21 mouse cellular contexts compared by ENCODE assay signal in genomic region chr7:16102686-16103226, GRCm38 (mm10). TPM values are rescaled to one million over a fixed set of nuclear protein-coding genes. Genes with fewer than 3 reads are reported as not detected.
DNase-seq lines count a peak whose midpoint lies in the region; ATAC-seq and TF ChIP-seq lines count a peak whose summit lies in the region.
"Had no signal": no experiment of that assay in that cellular context is flagged by ENCODE, and none has a peak within 500 bp of the region (broad histone marks: within the 10 kb centered on the region; RNA-seq: fewer than 3 reads in every experiment).

No protein-coding gene starts in this region.

- H3K9me3 ChIP-seq in forebrain, embryonic 12.5 days, result no peaks in the 10 kb centered on the region
- H3K9me3 ChIP-seq in forebrain, embryonic 16.5 days (ENCODE audit: control insufficient read depth, low read length), result no peaks in the 10 kb centered on the region
- H3K9me3 ChIP-seq in neural tube, embryonic 13.5 days, result no peaks in the 10 kb centered on the region
- no peaks in the 10 kb centered on the region for H3K9me3 ChIP-seq in neural tube, embryonic 15.5 days (replicated peaks)
- H3K9me3 ChIP-seq: embryonic facial prominence, embryonic 12.5 days had no signal

- no peak overlapping the region for H3K4me2 ChIP-seq in forebrain, embryonic 12.5 days
- no peak overlapping the region for H3K4me2 ChIP-seq in forebrain, embryonic 16.5 days (ENCODE audit: low read length)
- no peak overlapping the region for H3K4me2 ChIP-seq in neural tube, embryonic 13.5 days
- no peak overlapping the region for H3K4me2 ChIP-seq in neural tube, embryonic 15.5 days
- H3K4me2 ChIP-seq: embryonic facial prominence, embryonic 12.5 days had no signal

- 86% methylated on average over 5 of the region's 5 CpGs for WGBS in forebrain, embryonic 12.5 days
- 86% methylated on average over 5 of the region's 5 CpGs for WGBS in forebrain, embryonic 16.5 days
- 84% methylated on average over 5 of the region's 5 CpGs for WGBS in neural tube, embryonic 13.5 days
- 90% methylated on average over 5 of the region's 5 CpGs for WGBS in neural tube, embryonic 15.5 days

- DNase-seq in layer of hippocampus, adult 2 months (ENCODE audit: low spot score in 2 of 2), result no peak
- no peak for DNase-seq in layer of hippocampus, postnatal 25 days (ENCODE audit: extremely low spot score in 1 of 2, low spot score in 1 of 2)
- no peak for DNase-seq in lung, adult 18-20 months
- DNase-seq: adrenal gland, postnatal 25 days; cerebellum, postnatal 36 days; gastrocnemius, postnatal 14 days; heart, postnatal 4 days; lung, adult 2 months; lung, postnatal 4 days; thymus, postnatal 25 days had no signal

- H3K4me3 ChIP-seq in forebrain, embryonic 12.5 days (replicated peaks), result no peak overlapping the region
- H3K4me3 ChIP-seq in forebrain, embryonic 16.5 days (replicated peaks; ENCODE audit: low read length), result no peak overlapping the region
- H3K4me3 ChIP-seq in layer of hippocampus, adult 2 months, result no peak overlapping the region; the same call in 1 of the 2 replicates
- no peak overlapping the region for H3K4me3 ChIP-seq in neural tube, embryonic 13.5 days
- no peak overlapping the region for H3K4me3 ChIP-seq in neural tube, embryonic 15.5 days (replicated peaks)
- H3K4me3 ChIP-seq: embryonic facial prominence, embryonic 12.5 days had no signal

- peaks cover 32% of the 10 kb centered on the region for H3K36me3 ChIP-seq in forebrain, embryonic 12.5 days (replicated peaks)
- no peaks in the 10 kb centered on the region; the same call in 1 of the 2 replicates for H3K36me3 ChIP-seq in forebrain, embryonic 16.5 days (ENCODE audit: control insufficient read depth, insufficient read depth)
- H3K36me3 ChIP-seq in neural tube, embryonic 13.5 days, result peaks cover 28% of the 10 kb centered on the region
- H3K36me3 ChIP-seq in neural tube, embryonic 15.5 days, result peaks cover 28% of the 10 kb centered on the region

- TF ChIP-seq CTCF in layer of hippocampus, adult 2 months (conservative IDR thresholded peaks at IDR 0.05), result no peak

- ATAC-seq in forebrain, embryonic 12.5 days (ENCODE audit: low FRiP score), result no peak
- ATAC-seq in forebrain, embryonic 16.5 days, result no peak
- no peak for ATAC-seq in neural tube, embryonic 13.5 days (ENCODE audit: low read depth)
- no peak for ATAC-seq in neural tube, embryonic 15.5 days (ENCODE audit: low FRiP score)
- no peak for ATAC-seq in megakaryocyte progenitor cell, adult 5-6 weeks (replicated peaks; ENCODE audit: poor library complexity)
- ATAC-seq: intestine, postnatal 0 days had no signal

- 0 out of 2 replicates have a peak overlapping the region, but pooled peaks have one; percentile 5 for H3K27ac ChIP-seq in forebrain, embryonic 12.5 days
- no peak overlapping the region for H3K27ac ChIP-seq in forebrain, embryonic 16.5 days (ENCODE audit: low read length)
- H3K27ac ChIP-seq in layer of hippocampus, adult 2 months, result peak overlapping the region; percentile 93
- H3K27ac ChIP-seq in neural tube, embryonic 13.5 days (replicated peaks), result peak overlapping the region; percentile 78
- no peak overlapping the region for H3K27ac ChIP-seq in neural tube, embryonic 15.5 days (replicated peaks)
- H3K27ac ChIP-seq: embryonic facial prominence, embryonic 12.5 days; kidney, postnatal 0 days had no signal

- H3K27me3 ChIP-seq in forebrain, embryonic 12.5 days, result no peaks in the 10 kb centered on the region
- H3K27me3 ChIP-seq in forebrain, embryonic 16.5 days (replicated peaks; ENCODE audit: control insufficient read depth, insufficient read depth, low read length), result no peaks in the 10 kb centered on the region
- no peaks in the 10 kb centered on the region for H3K27me3 ChIP-seq in neural tube, embryonic 13.5 days
- no peaks in the 10 kb centered on the region for H3K27me3 ChIP-seq in neural tube, embryonic 15.5 days (replicated peaks)
- H3K27me3 ChIP-seq: embryonic facial prominence, embryonic 12.5 days had no signal

- H3K9ac ChIP-seq in forebrain, embryonic 12.5 days, result no peak overlapping the region
- no peak overlapping the region for H3K9ac ChIP-seq in forebrain, embryonic 16.5 days (replicated peaks; ENCODE audit: low read depth, low read length)
- H3K9ac ChIP-seq in neural tube, embryonic 13.5 days, result peak overlapping the region; percentile 59
- no peak overlapping the region for H3K9ac ChIP-seq in neural tube, embryonic 15.5 days (replicated peaks)
- H3K9ac ChIP-seq: embryonic facial prominence, embryonic 12.5 days had no signal

- peaks cover 31% of the 10 kb centered on the region for H3K4me1 ChIP-seq in forebrain, embryonic 12.5 days
- peaks cover 28% of the 10 kb centered on the region for H3K4me1 ChIP-seq in forebrain, embryonic 16.5 days (replicated peaks; ENCODE audit: control insufficient read depth, insufficient read depth, low read length)
- peaks cover 68% of the 10 kb centered on the region for H3K4me1 ChIP-seq in neural tube, embryonic 13.5 days (replicated peaks)
- peaks cover 55% of the 10 kb centered on the region for H3K4me1 ChIP-seq in neural tube, embryonic 15.5 days

RNA-seq across cellular contexts. Expression of gene Napa, which starts 4.5 kb away (rescaled TPM):
- 150 and 156 TPM in 2 replicates for polyA plus RNA-seq in forebrain, embryonic 12.5 days (2016; fragmentation: Nextera tagmentation; extraction: Ambion mirVana)
- 197 and 220 TPM in 2 replicates for polyA plus RNA-seq in forebrain, embryonic 16.5 days (2015; fragmentation: Nextera tagmentation; extraction: Ambion mirVana)
- 100 to 1,000 TPM; 309 to 325 TPM for total RNA-seq in layer of hippocampus, adult 2 months (2021)
- total RNA-seq in layer of hippocampus, postnatal 25 days (2021), result 100 to 1,000 TPM; 282 to 301 TPM
- 235 and 247 TPM in 2 replicates for polyA plus RNA-seq in neural tube, embryonic 13.5 days (2015; fragmentation: Nextera tagmentation; extraction: Ambion mirVana)
- polyA plus RNA-seq in neural tube, embryonic 15.5 days (2015; fragmentation: Nextera tagmentation; extraction: Ambion mirVana), result 236 and 238 TPM in 2 replicates
- total RNA-seq in megakaryocyte progenitor cell, adult 5-6 weeks (2015), result 69.2 and 72.0 TPM in 2 replicates
- 46.2 and 57.8 TPM in 2 replicates for total RNA-seq in megakaryocyte progenitor cell, adult 5-6 weeks (2017)

RNA-seq across cellular contexts. Expression of gene Kptn, which starts 16.9 kb away (rescaled TPM):
- 24.6 and 29.4 TPM in 2 replicates for polyA plus RNA-seq in forebrain, embryonic 12.5 days (2016; fragmentation: Nextera tagmentation; extraction: Ambion mirVana)
- 40.9 and 53.2 TPM in 2 replicates for polyA plus RNA-seq in forebrain, embryonic 16.5 days (2015; fragmentation: Nextera tagmentation; extraction: Ambion mirVana)
- total RNA-seq in layer of hippocampus, adult 2 months (2021), result 10 to 100 TPM; 39.4 to 47.0 TPM
- 10 to 100 TPM; 32.3 to 37.8 TPM for total RNA-seq in layer of hippocampus, postnatal 25 days (2021)
- polyA plus RNA-seq in neural tube, embryonic 13.5 days (2015; fragmentation: Nextera tagmentation; extraction: Ambion mirVana), result 37.9 and 41.4 TPM in 2 replicates
- polyA plus RNA-seq in neural tube, embryonic 15.5 days (2015; fragmentation: Nextera tagmentation; extraction: Ambion mirVana), result 45.8 and 48.1 TPM in 2 replicates
- 8.1 and 10.7 TPM in 2 replicates for total RNA-seq in megakaryocyte progenitor cell, adult 5-6 weeks (2015)
- total RNA-seq in megakaryocyte progenitor cell, adult 5-6 weeks (2017), result 8.3 and 10.6 TPM in 2 replicates

RNA-seq across cellular contexts. Expression of gene Slc8a2, which starts 26.9 kb away (rescaled TPM):
- 0.49 and 0.66 TPM in 2 replicates for polyA plus RNA-seq in forebrain, embryonic 12.5 days (2016; fragmentation: Nextera tagmentation; extraction: Ambion mirVana)
- polyA plus RNA-seq in forebrain, embryonic 16.5 days (2015; fragmentation: Nextera tagmentation; extraction: Ambion mirVana), result 0.72 and 1.1 TPM in 2 replicates
- total RNA-seq in layer of hippocampus, adult 2 months (2021), result 100 to 1,000 TPM; 305 to 320 TPM
- 100 to 1,000 TPM; 294 to 322 TPM for total RNA-seq in layer of hippocampus, postnatal 25 days (2021)
- polyA plus RNA-seq in neural tube, embryonic 13.5 days (2015; fragmentation: Nextera tagmentation; extraction: Ambion mirVana), result 1.1 and 1.4 TPM in 2 replicates
- 1.2 and 1.4 TPM in 2 replicates for polyA plus RNA-seq in neural tube, embryonic 15.5 days (2015; fragmentation: Nextera tagmentation; extraction: Ambion mirVana)
- total RNA-seq in megakaryocyte progenitor cell, adult 5-6 weeks (2015), result not detected in 2 replicates
- not detected in 2 replicates for total RNA-seq in megakaryocyte progenitor cell, adult 5-6 weeks (2017)
- total RNA-seq: liver, adult 2 months had no signal

RNA-seq across cellular contexts. Expression of gene Zfp541, which starts 41.1 kb away (rescaled TPM):
- not detected in 2 replicates for polyA plus RNA-seq in forebrain, embryonic 12.5 days (2016; fragmentation: Nextera tagmentation; extraction: Ambion mirVana)
- polyA plus RNA-seq in forebrain, embryonic 16.5 days (2015; fragmentation: Nextera tagmentation; extraction: Ambion mirVana), result 0.14 TPM in 1 of 2 replicates, not detected in the other
- 1 to 10 TPM in 1 of 2 experiments, under 1 TPM in 1; 0.59 to 1.1 TPM for total RNA-seq in layer of hippocampus, adult 2 months (2021)
- under 1 TPM; 0.44 to 0.66 TPM for total RNA-seq in layer of hippocampus, postnatal 25 days (2021)
- polyA plus RNA-seq in neural tube, embryonic 13.5 days (2015; fragmentation: Nextera tagmentation; extraction: Ambion mirVana), result 0.04 and 0.10 TPM in 2 replicates
- polyA plus RNA-seq in neural tube, embryonic 15.5 days (2015; fragmentation: Nextera tagmentation; extraction: Ambion mirVana), result 0.15 and 0.17 TPM in 2 replicates
- total RNA-seq in megakaryocyte progenitor cell, adult 5-6 weeks (2015), result 0.15 TPM in 1 of 2 replicates, not detected in the other
- total RNA-seq in megakaryocyte progenitor cell, adult 5-6 weeks (2017), result 0.04 TPM in 1 of 2 replicates, not detected in the other
- total RNA-seq: gastrocnemius, postnatal 14 days; heart, adult 8-10 months; heart, postnatal 4 days; liver, adult 2 months had no signal
- polyA plus RNA-seq: C2C12; intestine, postnatal 0 days had no signal

RNA-seq across cellular contexts. Expression of gene Bicra, which starts 55.0 kb away (rescaled TPM):
- polyA plus RNA-seq in forebrain, embryonic 12.5 days (2016; fragmentation: Nextera tagmentation; extraction: Ambion mirVana), result 9.1 and 9.5 TPM in 2 replicates
- polyA plus RNA-seq in forebrain, embryonic 16.5 days (2015; fragmentation: Nextera tagmentation; extraction: Ambion mirVana), result 9.0 and 11.2 TPM in 2 replicates
- total RNA-seq in layer of hippocampus, adult 2 months (2021), result 10 to 100 TPM; 20.8 to 22.8 TPM
- 10 to 100 TPM; 15.9 to 23.2 TPM for total RNA-seq in layer of hippocampus, postnatal 25 days (2021)
- polyA plus RNA-seq in neural tube, embryonic 13.5 days (2015; fragmentation: Nextera tagmentation; extraction: Ambion mirVana), result 8.4 and 9.2 TPM in 2 replicates
- polyA plus RNA-seq in neural tube, embryonic 15.5 days (2015; fragmentation: Nextera tagmentation; extraction: Ambion mirVana), result 6.6 and 7.3 TPM in 2 replicates
- total RNA-seq in megakaryocyte progenitor cell, adult 5-6 weeks (2015), result 14.7 and 14.9 TPM in 2 replicates
- 1.1 and 3.4 TPM in 2 replicates for total RNA-seq in megakaryocyte progenitor cell, adult 5-6 weeks (2017)

Comparison
In these comparisons a context has a peak if more than half of its experiments do, and no peak if none do; other contexts are left out.
1. H3K27ac ChIP-seq: peak in forebrain, embryonic 12.5 days (single experiment), layer of hippocampus, adult 2 months (single experiment) and neural tube, embryonic 13.5 days (single experiment); none in forebrain, embryonic 16.5 days (single experiment) and neural tube, embryonic 15.5 days (single experiment).